Mouse (Mus musculus) adrenal gland (tissue): ENCODE measurements around the gene Itga6.

Experiments used
- intact Hi-C: fragments of 180-260 bp; cut with DNase I; formaldehyde crosslinking; loops from one replicate; pipeline ENCODE4 v1.15.1; 2025

The Itga6 gene

GRCm38 (mm10) chr2:71836232-71836631, 90.8 kb downstream of the Itga6 start:
- intact Hi-C loops, result no loop called here

- intact Hi-C loops, result no loop called here
Measured at GRCm38 (mm10) chr2:71837261-71837660, 91.8 kb downstream of the Itga6 start.

DNA sequence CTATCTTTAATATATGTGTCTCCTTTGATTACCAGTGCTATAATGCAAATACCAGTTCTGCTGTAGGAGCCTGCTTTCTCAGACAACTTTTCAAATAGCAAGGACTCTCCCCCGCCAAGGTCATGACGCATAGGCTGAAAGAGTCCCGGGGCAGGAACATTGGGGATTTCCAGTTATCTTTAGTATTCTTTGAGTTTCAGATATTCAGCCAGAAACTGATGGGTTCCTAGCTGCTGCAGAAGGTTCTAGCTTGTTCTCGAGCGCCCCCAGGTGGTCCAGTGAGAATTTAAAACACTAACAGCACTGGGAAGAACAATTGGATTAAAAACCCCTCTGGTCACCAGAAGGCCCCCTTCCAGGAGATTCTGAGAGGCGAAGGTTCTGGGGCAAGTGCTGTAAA, 92.4 kb downstream of the Itga6 start:
- intact Hi-C loops, result no loop called here

DNA sequence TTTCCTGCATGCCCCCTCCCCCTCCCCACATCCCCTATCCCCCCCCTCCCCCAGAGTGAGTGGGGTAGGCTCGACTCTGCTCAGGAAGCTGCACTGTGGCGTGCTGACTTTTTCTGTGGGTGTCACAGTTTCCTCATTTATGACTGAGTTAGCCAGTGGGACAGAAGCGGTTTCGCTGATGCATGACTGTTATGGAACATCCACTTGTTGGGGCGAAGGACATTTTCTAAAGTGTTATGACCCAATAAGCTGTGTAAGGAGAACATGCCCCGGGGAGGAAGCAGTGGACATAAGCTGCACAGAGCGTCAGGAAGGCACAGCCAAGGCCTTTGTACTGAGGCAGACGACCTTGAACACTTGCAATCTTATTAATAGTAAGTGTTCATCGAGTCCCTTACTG, 97.9 kb downstream of the Itga6 start:
- intact Hi-C loops, result no loop called here

DNA sequence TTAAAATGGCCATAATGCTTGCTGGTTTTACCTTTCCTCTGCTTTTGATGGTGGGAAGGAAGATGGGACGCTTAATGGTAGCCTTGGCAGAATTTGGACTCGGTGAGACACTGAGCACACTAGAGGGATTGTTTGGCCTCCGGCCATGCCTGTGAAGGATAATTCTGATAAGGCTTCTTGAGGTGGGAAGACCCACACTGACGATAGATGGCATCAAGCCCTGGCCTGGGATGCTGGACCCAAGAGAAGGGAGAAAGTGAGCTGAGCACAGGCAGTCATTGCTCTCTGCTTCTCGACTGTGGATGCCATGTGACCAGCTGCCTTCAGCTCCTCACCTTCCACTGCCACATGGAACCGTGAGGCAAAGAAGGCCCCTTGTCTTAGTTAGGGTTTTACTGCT, 99.5 kb downstream of the Itga6 start:
- intact Hi-C loops, result no loop called here

- intact Hi-C loops, result loop anchor here (5.0 kb wide), 1 partner anchor 105 kb away; no protein-coding TSS in a partner anchor
Measured at GRCm38 (mm10) chr2:71852161-71852560, 106.7 kb downstream of the Itga6 start.

DNA sequence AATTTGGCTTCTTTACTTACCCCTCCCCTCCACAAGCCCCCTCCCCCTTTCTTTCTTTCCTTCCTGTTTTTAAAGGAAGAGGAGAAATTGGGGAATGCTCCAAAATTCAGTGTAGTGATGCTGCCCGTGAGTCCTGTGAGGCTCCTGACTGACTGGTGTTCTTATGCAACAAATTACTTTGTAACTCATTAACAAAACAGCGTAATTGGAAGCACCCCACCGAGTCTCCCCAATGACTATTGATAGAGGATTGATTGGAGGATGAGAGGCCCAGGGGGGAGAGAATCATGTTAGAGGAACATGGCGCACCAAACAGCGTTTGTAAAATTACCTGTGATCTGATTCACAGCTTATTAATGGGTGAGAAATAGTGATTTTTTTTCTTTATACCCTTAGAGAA, 109.7 kb downstream of the Itga6 start:
- intact Hi-C loops, result no loop called here

DNA sequence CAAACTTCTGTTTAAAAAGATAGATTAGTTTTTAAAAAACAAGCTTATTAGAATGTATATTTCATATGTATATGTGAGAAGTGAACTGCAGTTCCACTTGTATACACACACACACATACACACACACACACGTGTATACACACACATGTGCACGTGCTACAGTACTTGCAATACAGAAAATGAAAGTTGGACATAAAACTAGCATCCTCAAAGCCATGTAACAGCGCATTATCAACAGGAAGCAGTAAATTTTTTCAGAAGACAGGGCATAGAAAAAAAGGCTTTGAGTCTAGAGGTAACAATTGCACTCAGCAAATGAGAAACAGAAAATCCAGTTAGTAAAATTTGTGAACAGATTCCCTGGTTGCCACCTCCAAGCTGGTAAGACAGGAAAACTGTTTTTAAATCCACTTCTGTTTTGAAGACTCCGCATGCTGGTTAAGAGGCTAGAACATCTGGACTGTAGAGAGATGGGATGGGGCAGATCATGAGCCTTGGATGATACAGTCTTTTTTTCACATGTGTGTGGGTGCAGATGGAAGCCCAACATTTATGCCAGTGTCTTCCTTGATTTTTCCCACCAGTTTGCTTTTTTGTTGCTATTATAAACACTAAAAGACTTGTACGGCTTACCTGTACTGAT, 118.2 kb downstream of the Itga6 start:
- intact Hi-C loops, result no loop called here

GRCm38 (mm10) chr2:71865022-71865421, 119.6 kb downstream of the Itga6 start:
- intact Hi-C loops, result no loop called here

GRCm38 (mm10) chr2:71865935-71866334, 120.5 kb downstream of the Itga6 start:
- intact Hi-C loops, result no loop called here

DNA sequence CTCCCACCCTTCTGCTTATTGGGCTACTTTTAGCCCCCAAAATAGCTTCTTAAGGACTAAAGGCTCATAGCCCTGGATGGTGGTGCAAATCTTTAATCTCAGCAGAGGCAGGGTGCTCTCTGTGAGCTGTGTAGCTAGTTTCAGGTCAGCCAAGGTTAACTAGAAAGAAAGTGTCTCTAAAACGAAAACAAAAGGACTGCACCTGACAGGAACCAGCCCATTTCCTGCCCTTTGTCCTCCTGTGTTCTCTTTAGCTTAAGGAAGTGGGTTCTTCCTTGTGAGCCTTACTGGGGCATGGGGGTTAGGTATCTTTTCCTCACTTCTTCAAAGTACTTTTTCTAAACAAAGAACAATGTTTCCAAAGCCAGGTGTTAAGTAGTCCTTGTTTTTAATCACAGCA, 121.1 kb downstream of the Itga6 start:
- intact Hi-C loops, result no loop called here

DNA sequence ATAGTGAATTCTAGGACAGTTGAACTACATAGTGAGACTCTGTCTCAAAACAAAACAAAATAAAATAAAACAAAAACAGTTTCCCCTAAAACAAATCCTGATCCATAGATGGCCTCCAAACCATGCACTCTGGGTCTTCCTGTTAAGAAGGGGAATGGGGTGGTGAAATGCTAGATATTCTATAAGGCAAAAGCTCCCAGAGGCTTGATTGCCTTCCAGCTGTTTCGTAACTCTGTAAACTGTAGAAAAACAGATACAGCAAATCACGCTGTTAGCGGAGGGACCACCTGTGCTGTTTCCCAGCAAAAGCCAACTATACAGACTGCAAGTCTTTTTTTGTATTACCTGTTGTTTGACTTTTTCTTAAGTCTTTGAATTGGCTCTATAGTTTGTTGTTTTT, 121.6 kb downstream of the Itga6 start:
- intact Hi-C loops, result no loop called here

GRCm38 (mm10) chr2:71867480-71867879, 122.1 kb downstream of the Itga6 start:
- intact Hi-C loops, result no loop called here

GRCm38 (mm10) chr2:71868256-71868655, 122.8 kb downstream of the Itga6 start:
- intact Hi-C loops, result no loop called here

- intact Hi-C loops, result no loop called here
Measured at GRCm38 (mm10) chr2:71872141-71872540, 126.7 kb downstream of the Itga6 start.

- intact Hi-C loops, result no loop called here
Measured at GRCm38 (mm10) chr2:71872801-71873443, 127.5 kb downstream of the Itga6 start, which contains the start of gene Pdk1. Pdk1 (plus strand) TSS chr2:71873224.

GRCm38 (mm10) chr2:71873474-71874322, 128.3 kb downstream of the Itga6 start:
- intact Hi-C loops, result no loop called here

GRCm38 (mm10) chr2:71874422-71874821, 129.0 kb downstream of the Itga6 start:
- intact Hi-C loops, result no loop called here

- intact Hi-C loops, result no loop called here
Measured at GRCm38 (mm10) chr2:71874836-71875235, 129.4 kb downstream of the Itga6 start.

DNA sequence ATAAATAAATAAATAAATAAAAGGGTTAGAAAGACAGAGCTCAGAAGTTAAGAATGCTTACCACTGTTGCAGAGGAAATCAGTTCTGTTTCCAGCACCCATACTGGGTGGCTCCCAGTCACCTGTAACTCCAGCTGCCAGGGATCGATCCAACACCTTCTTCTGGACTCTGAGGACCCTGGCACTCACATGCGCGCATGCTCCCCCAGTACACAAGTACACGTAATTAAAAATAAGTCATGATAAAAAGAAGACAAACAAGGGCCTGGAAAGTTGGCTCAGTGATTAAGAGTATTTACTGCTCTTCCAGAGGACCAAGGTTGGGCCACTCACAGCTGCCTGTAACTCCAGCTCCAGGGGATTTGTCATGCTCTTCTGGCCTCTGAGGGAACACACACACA, 132.4 kb downstream of the Itga6 start:
- intact Hi-C loops, result no loop called here

DNA sequence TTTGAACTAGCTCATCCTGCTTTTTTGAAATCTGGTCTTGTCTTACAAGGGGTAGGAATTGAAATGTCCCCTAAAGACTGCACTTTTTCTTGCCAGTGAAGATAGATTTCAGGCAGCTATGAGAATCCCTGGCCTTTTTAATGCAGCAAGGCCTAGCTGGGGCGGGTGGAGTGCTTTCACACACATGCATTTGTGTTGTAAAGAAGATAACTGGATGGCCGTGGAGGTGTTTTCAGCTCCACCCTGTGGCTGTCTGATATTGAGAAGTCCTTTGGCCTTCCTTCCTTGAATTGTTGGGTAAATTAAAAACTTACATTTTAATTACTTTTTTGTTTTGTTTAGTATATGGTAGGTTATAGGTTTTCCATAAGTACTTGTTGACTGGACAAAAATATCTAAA, 133.0 kb downstream of the Itga6 start:
- intact Hi-C loops, result no loop called here

- intact Hi-C loops, result no loop called here
Measured at GRCm38 (mm10) chr2:71878943-71879342, 133.5 kb downstream of the Itga6 start.
